Comparison of ENCODE assay signal across 8 mouse cellular contexts in genomic region chr11:88097173-88097572, GRCm38 (mm10). TPM values are rescaled to one million over a fixed set of nuclear protein-coding genes. Genes with fewer than 3 reads are reported as not detected.
A peak's percentile ranks its signal among the peaks of the same experiment; 100 is the strongest.
DNase-seq lines count a peak whose midpoint lies in the region; ATAC-seq and TF ChIP-seq lines count a peak whose summit lies in the region.

No protein-coding gene starts in this region.

- peaks cover 2% of the 10 kb centered on the region; the same call in 1 of the 2 replicates for H3K36me3 ChIP-seq in heart, adult 2 months (ENCODE audit: control insufficient read depth, insufficient read depth, low read length)
- H3K36me3 ChIP-seq in intestine, postnatal 0 days (ENCODE audit: control insufficient read depth, insufficient read depth): no peaks in the 10 kb centered on the region
- no peaks in the 10 kb centered on the region for H3K36me3 ChIP-seq in midbrain, embryonic 16.5 days (ENCODE audit: control insufficient read depth, insufficient read depth, low read length)

- no peak for TF ChIP-seq CTCF in heart, adult 2 months (IDR thresholded peaks at IDR 0.05)
- TF ChIP-seq CTCF in intestine, postnatal 0 days (IDR thresholded peaks at IDR 0.05; ENCODE audit: low read depth): no peak

- intact Hi-C loops in heart, adult 2 months (cut with DNase I): no loop called here

- WGBS in heart, adult 2 months: 14% methylated on average over 4 of the region's 4 CpGs
- 39% methylated on average over 4 of the region's 4 CpGs for WGBS in intestine, postnatal 0 days
- WGBS in midbrain, embryonic 16.5 days: 32% methylated on average over 4 of the region's 4 CpGs

- H3K79me2 ChIP-seq in heart, adult 2 months (replicated peaks; ENCODE audit: control insufficient read depth, insufficient read depth, low read length): peaks cover 1% of the 10 kb centered on the region; the same call in 1 of the 2 replicates

- no peak for ATAC-seq in intestine, postnatal 0 days
- ATAC-seq in midbrain, embryonic 16.5 days: no peak

- 0 out of 2 replicates have a peak, but pooled peaks have one; percentile 48 for TF ChIP-seq EP300 in heart, adult 2 months (IDR thresholded peaks at IDR 0.05; ENCODE audit: insufficient read depth, low read depth, low read length)

- peak overlapping the region; percentile 100 for H3K27ac ChIP-seq in heart, adult 2 months
- peak overlapping the region; percentile 28; the same call in 1 of the 2 replicates for H3K27ac ChIP-seq in intestine, postnatal 0 days (ENCODE audit: low read depth, low read length)
- H3K27ac ChIP-seq in midbrain, embryonic 16.5 days (ENCODE audit: low read length): peak overlapping the region; percentile 3; the same call in 1 of the 2 replicates

- H3K9me3 ChIP-seq in intestine, postnatal 0 days (ENCODE audit: control insufficient read depth): no peaks in the 10 kb centered on the region
- no peaks in the 10 kb centered on the region for H3K9me3 ChIP-seq in midbrain, embryonic 16.5 days (replicated peaks; ENCODE audit: control insufficient read depth, low read length, poor library complexity, severe bottlenecking)

- DNase-seq in heart, adult 11 months: peak; percentile 98
- DNase-seq in heart, adult 8-10 months (ENCODE audit: low spot score): no peak
- DNase-seq in heart, adult 2 months: peak; percentile 60 to 64
- DNase-seq in B cell, adult 2 months: no peak
- no peak for DNase-seq in cerebellum, adult 9-11 months
- DNase-seq in thymus, adult 18-20 months: no peak

- peak overlapping the region; percentile 25 for H3K9ac ChIP-seq in heart, adult 2 months (ENCODE audit: low read depth, low read length)
- H3K9ac ChIP-seq in intestine, postnatal 0 days (ENCODE audit: low read depth, low read length): no peak overlapping the region
- no peak overlapping the region for H3K9ac ChIP-seq in midbrain, embryonic 16.5 days (ENCODE audit: low read depth, low read length)

- peaks cover 10% of the 10 kb centered on the region for H3K4me1 ChIP-seq in heart, adult 2 months (ENCODE audit: control insufficient read depth, insufficient read depth, low read length)
- no peaks in the 10 kb centered on the region; the same call in 1 of the 2 replicates for H3K4me1 ChIP-seq in intestine, postnatal 0 days (replicated peaks; ENCODE audit: control insufficient read depth, insufficient read depth, low read length)
- H3K4me1 ChIP-seq in midbrain, embryonic 16.5 days (ENCODE audit: control insufficient read depth, insufficient read depth, low read length): peaks cover 25% of the 10 kb centered on the region

- no peaks in the 10 kb centered on the region for H3K27me3 ChIP-seq in heart, adult 2 months (ENCODE audit: control insufficient read depth, insufficient read depth, low read length)
- H3K27me3 ChIP-seq in intestine, postnatal 0 days (replicated peaks; ENCODE audit: control insufficient read depth, insufficient read depth, low read length): peaks cover 8% of the 10 kb centered on the region; the same call in 1 of the 2 replicates
- H3K27me3 ChIP-seq in midbrain, embryonic 16.5 days (ENCODE audit: control insufficient read depth, insufficient read depth, low read depth, low read length): peaks cover 5% of the 10 kb centered on the region; the same call in 1 of the 2 replicates

- peak overlapping the region; percentile 21; the same call in 1 of the 2 replicates for H3K4me2 ChIP-seq in intestine, postnatal 0 days (replicated peaks; ENCODE audit: low read depth)
- peak overlapping the region; percentile 2; the same call in 1 of the 2 replicates for H3K4me2 ChIP-seq in midbrain, embryonic 16.5 days (ENCODE audit: low read length)

- TF ChIP-seq POLR2A in heart, adult 2 months (IDR thresholded peaks at IDR 0.05; ENCODE audit: insufficient read depth, low read depth, low read length): peak; percentile 55; the same call in 1 of the 2 replicates

- H3K4me3 ChIP-seq in heart, adult 2 months: no peak overlapping the region
- H3K4me3 ChIP-seq in intestine, postnatal 0 days (ENCODE audit: low read depth, low read length): no peak overlapping the region
- no peak overlapping the region for H3K4me3 ChIP-seq in midbrain, embryonic 16.5 days (ENCODE audit: low read depth, low read length)

RNA-seq across cellular contexts. Expression of gene Cuedc1, which starts 0.7 kb away (rescaled TPM):
- total RNA-seq in heart, adult 8-10 months (2022): 10 to 100 TPM; 47.5 to 55.7 (median 51.0) TPM
- 10 to 100 TPM; 49.8 to 55.0 TPM for total RNA-seq in heart, adult 2 months (2021)
- 36.2 and 38.7 TPM in 2 replicates for polyA plus RNA-seq in heart, adult 2 months (2012; rRNA removed)
- polyA plus RNA-seq in intestine, postnatal 0 days (2015; fragmentation: Nextera tagmentation; extraction: Ambion mirVana): 7.1 and 10.1 TPM in 2 replicates
- 46.1 and 54.7 TPM in 2 replicates for polyA plus RNA-seq in midbrain, embryonic 16.5 days (2015; fragmentation: Nextera tagmentation; extraction: Ambion mirVana)

RNA-seq across cellular contexts. Expression of gene Vezf1, which starts 29.1 kb away (rescaled TPM):
- total RNA-seq in heart, adult 8-10 months (2022): 10 to 100 TPM; 39.8 to 44.7 (median 41.8) TPM
- 10 to 100 TPM; 37.9 to 49.8 TPM for total RNA-seq in heart, adult 2 months (2021)
- 22.6 and 34.5 TPM in 2 replicates for polyA plus RNA-seq in heart, adult 2 months (2012; rRNA removed)
- polyA plus RNA-seq in intestine, postnatal 0 days (2015; fragmentation: Nextera tagmentation; extraction: Ambion mirVana): 16.8 and 18.7 TPM in 2 replicates
- 39.5 and 47.4 TPM in 2 replicates for polyA plus RNA-seq in midbrain, embryonic 16.5 days (2015; fragmentation: Nextera tagmentation; extraction: Ambion mirVana)

RNA-seq across cellular contexts. Expression of gene Srsf1, which starts 50.0 kb away (rescaled TPM):
- total RNA-seq in heart, adult 8-10 months (2022): 100 to 1,000 TPM in 3 of 4 experiments, 10 to 100 TPM in 1; 97.6 to 103 (median 102) TPM
- 10 to 100 TPM; 99.5 to 99.7 TPM for total RNA-seq in heart, adult 2 months (2021)
- 39.3 and 86.5 TPM in 2 replicates for polyA plus RNA-seq in heart, adult 2 months (2012; rRNA removed)
- 70.7 and 73.2 TPM in 2 replicates for polyA plus RNA-seq in intestine, postnatal 0 days (2015; fragmentation: Nextera tagmentation; extraction: Ambion mirVana)
- polyA plus RNA-seq in midbrain, embryonic 16.5 days (2015; fragmentation: Nextera tagmentation; extraction: Ambion mirVana): 200 and 230 TPM in 2 replicates

Comparison
In these comparisons a context has a peak if more than half of its experiments do, and no peak if none do; other contexts are left out.
1. DNase-seq: peak in heart, adult 11 months (single experiment) and heart, adult 2 months (2 of 2); none in heart, adult 8-10 months (single experiment), B cell, adult 2 months (0 of 2), cerebellum, adult 9-11 months (single experiment) and thymus, adult 18-20 months (0 of 2).
2. H3K27ac ChIP-seq: peak in every context shown above with its lines; median percentile 100 in heart, adult 2 months; 28 in intestine, postnatal 0 days; 3 in midbrain, embryonic 16.5 days.